In genomic region chr11:48815851-48816250, GRCm38 (mm10) we compare ENCODE assay signal across 8 mouse cellular contexts. TPM values are rescaled to one million over a fixed set of nuclear protein-coding genes. Genes with fewer than 3 reads are reported as not detected.
DNase-seq lines count a peak whose midpoint lies in the region; ATAC-seq and TF ChIP-seq lines count a peak whose summit lies in the region.

No protein-coding gene starts in this region.

- no peak for ATAC-seq in limb, embryonic 13.5 days (ENCODE audit: low FRiP score, low read depth)
- no peak for ATAC-seq in stomach, postnatal 0 days (ENCODE audit: low FRiP score, low TSS enrichment)
- no peak for ATAC-seq in erythroid progenitor cell, adult 5-6 weeks (replicated peaks; ENCODE audit: low FRiP score, poor library complexity, severe bottlenecking)

- no peak for TF ChIP-seq EP300 in stomach, postnatal 0 days (optimal IDR thresholded peaks at IDR 0.05)

- H3K9ac ChIP-seq in limb, embryonic 13.5 days: peak overlapping the region; percentile 85
- peak overlapping the region; percentile 95 for H3K9ac ChIP-seq in stomach, postnatal 0 days (ENCODE audit: low read length)

- WGBS in limb, embryonic 13.5 days: 74% methylated on average over 16 of the region's 16 CpGs
- WGBS in stomach, postnatal 0 days: 62% methylated on average over 16 of the region's 16 CpGs

- no peaks in the 10 kb centered on the region for H3K9me3 ChIP-seq in limb, embryonic 13.5 days
- no peaks in the 10 kb centered on the region for H3K9me3 ChIP-seq in stomach, postnatal 0 days (ENCODE audit: control insufficient read depth, low read length)

- no peak for TF ChIP-seq CTCF in stomach, postnatal 0 days (IDR thresholded peaks at IDR 0.05; ENCODE audit: low read depth)

- DNase-seq in cerebellum, adult 9-10 months: peak; percentile 57
- DNase-seq in cerebellum, adult 11-12 months: no peak
- peak; percentile 45 to 49 for DNase-seq in right cerebral cortex, postnatal 10 days (ENCODE audit: low spot score in 2 of 2)
- no peak for DNase-seq in right cerebral cortex, postnatal 36 days (ENCODE audit: low spot score in 2 of 2)
- no peak for DNase-seq in stomach, postnatal 0 days (ENCODE audit: low spot score)
- no peak for DNase-seq in left cerebral cortex, adult 11 months (ENCODE audit: low spot score)

- H3K36me3 ChIP-seq in limb, embryonic 13.5 days: peaks cover 33% of the 10 kb centered on the region
- H3K36me3 ChIP-seq in stomach, postnatal 0 days (ENCODE audit: control insufficient read depth, insufficient read depth, low read length): peaks cover 7% of the 10 kb centered on the region; the same call in 1 of the 2 replicates

- peak overlapping the region; percentile 84 for H3K4me2 ChIP-seq in limb, embryonic 13.5 days (replicated peaks)
- peak overlapping the region; percentile 83 for H3K4me2 ChIP-seq in stomach, postnatal 0 days (replicated peaks; ENCODE audit: low read depth)

- H3K4me3 ChIP-seq in limb, embryonic 13.5 days: peak overlapping the region; percentile 78
- H3K4me3 ChIP-seq in stomach, postnatal 0 days (ENCODE audit: low read depth, low read length): peak overlapping the region; percentile 73

- H3K27ac ChIP-seq in limb, embryonic 13.5 days: peak overlapping the region; percentile 72; the same call in 1 of the 2 replicates
- peak overlapping the region; percentile 99; the same call in 1 of the 2 replicates for H3K27ac ChIP-seq in stomach, postnatal 0 days (replicated peaks)

- H3K27me3 ChIP-seq in limb, embryonic 13.5 days: no peaks in the 10 kb centered on the region
- H3K27me3 ChIP-seq in stomach, postnatal 0 days (ENCODE audit: control insufficient read depth, insufficient read depth, low read length): no peaks in the 10 kb centered on the region

- H3K4me1 ChIP-seq in limb, embryonic 13.5 days: peaks cover 21% of the 10 kb centered on the region
- no peaks in the 10 kb centered on the region for H3K4me1 ChIP-seq in stomach, postnatal 0 days (replicated peaks; ENCODE audit: control insufficient read depth, insufficient read depth)

RNA-seq across cellular contexts. Expression of gene Trim41, which starts 1.3 kb away (rescaled TPM):
- polyA plus RNA-seq in limb, embryonic 13.5 days (2015; fragmentation: Nextera tagmentation; extraction: Ambion mirVana): 7.8 and 8.7 TPM in 2 replicates
- polyA plus RNA-seq in stomach, postnatal 0 days (2015; fragmentation: Nextera tagmentation; extraction: Ambion mirVana): 3.6 and 4.0 TPM in 2 replicates
- 8.8 and 10.1 TPM in 2 replicates for total RNA-seq in erythroid progenitor cell, adult 5-6 weeks (2015; ENCODE audit: low replicate concordance)
- 17.5 and 41.5 TPM in 2 replicates for total RNA-seq in erythroid progenitor cell, adult 5-6 weeks (2017; ENCODE audit: low replicate concordance)

RNA-seq across cellular contexts. Expression of gene Trim7, which starts 10.1 kb away (rescaled TPM):
- 1.0 and 1.2 TPM in 2 replicates for polyA plus RNA-seq in limb, embryonic 13.5 days (2015; fragmentation: Nextera tagmentation; extraction: Ambion mirVana)
- polyA plus RNA-seq in stomach, postnatal 0 days (2015; fragmentation: Nextera tagmentation; extraction: Ambion mirVana): 3.0 and 3.4 TPM in 2 replicates
- total RNA-seq in erythroid progenitor cell, adult 5-6 weeks (2015; ENCODE audit: low replicate concordance): 0.42 TPM in 1 of 2 replicates, not detected in the other
- total RNA-seq in erythroid progenitor cell, adult 5-6 weeks (2017; ENCODE audit: low replicate concordance): 1.0 TPM in 1 of 2 replicates, not detected in the other

RNA-seq across cellular contexts. Expression of gene Gm12184, which starts 10.6 kb away (rescaled TPM):
- polyA plus RNA-seq in limb, embryonic 13.5 days (2015; fragmentation: Nextera tagmentation; extraction: Ambion mirVana): 3.1 and 4.9 TPM in 2 replicates
- 5.0 and 7.3 TPM in 2 replicates for polyA plus RNA-seq in stomach, postnatal 0 days (2015; fragmentation: Nextera tagmentation; extraction: Ambion mirVana)
- 2.9 TPM in 1 of 2 replicates, not detected in the other for total RNA-seq in erythroid progenitor cell, adult 5-6 weeks (2015; ENCODE audit: low replicate concordance)
- 9.6 TPM in 1 of 2 replicates, not detected in the other for total RNA-seq in erythroid progenitor cell, adult 5-6 weeks (2017; ENCODE audit: low replicate concordance)

RNA-seq across cellular contexts. Expression of gene Rack1, which starts 15.7 kb away (rescaled TPM):
- polyA plus RNA-seq in limb, embryonic 13.5 days (2015; fragmentation: Nextera tagmentation; extraction: Ambion mirVana): 706 and 735 TPM in 2 replicates
- 524 and 529 TPM in 2 replicates for polyA plus RNA-seq in stomach, postnatal 0 days (2015; fragmentation: Nextera tagmentation; extraction: Ambion mirVana)
- 648 and 827 TPM in 2 replicates for total RNA-seq in erythroid progenitor cell, adult 5-6 weeks (2015; ENCODE audit: low replicate concordance)
- 220 and 369 TPM in 2 replicates for total RNA-seq in erythroid progenitor cell, adult 5-6 weeks (2017; ENCODE audit: low replicate concordance)

RNA-seq across cellular contexts. Expression of gene Irgm1, which starts 55.6 kb away (rescaled TPM):
- 4.6 and 5.4 TPM in 2 replicates for polyA plus RNA-seq in limb, embryonic 13.5 days (2015; fragmentation: Nextera tagmentation; extraction: Ambion mirVana)
- polyA plus RNA-seq in stomach, postnatal 0 days (2015; fragmentation: Nextera tagmentation; extraction: Ambion mirVana): 12.8 and 14.4 TPM in 2 replicates
- 50.3 and 55.5 TPM in 2 replicates for total RNA-seq in erythroid progenitor cell, adult 5-6 weeks (2015; ENCODE audit: low replicate concordance)
- total RNA-seq in erythroid progenitor cell, adult 5-6 weeks (2017; ENCODE audit: low replicate concordance): 51.0 and 53.7 TPM in 2 replicates

Comparison
In these comparisons a context has a peak if more than half of its experiments do, and no peak if none do; other contexts are left out.
1. DNase-seq: peak in cerebellum, adult 9-10 months (single experiment) and right cerebral cortex, postnatal 10 days (2 of 2); none in cerebellum, adult 11-12 months (single experiment), right cerebral cortex, postnatal 36 days (0 of 2), stomach, postnatal 0 days (single experiment) and left cerebral cortex, adult 11 months (single experiment).